8 mouse cellular contexts compared by ENCODE assay signal in genomic region chr4:134766904-134767425, GRCm38 (mm10). TPM values are rescaled to one million over a fixed set of nuclear protein-coding genes. Genes with fewer than 3 reads are reported as not detected.
DNase-seq lines count a peak whose midpoint lies in the region; ATAC-seq and TF ChIP-seq lines count a peak whose summit lies in the region.

No protein-coding gene starts in this region.

- ATAC-seq in forebrain, embryonic 13.5 days: no peak
- peak; percentile 27; the same call in 1 of the 2 replicates for ATAC-seq in liver, embryonic 14.5 days (ENCODE audit: insufficient read depth)

- TF ChIP-seq CTCF in liver, embryonic 14.5 days (IDR thresholded peaks at IDR 0.05; ENCODE audit: low read depth): peak; percentile 19; the same call in 1 of the 2 replicates

- H3K27ac ChIP-seq in forebrain, embryonic 13.5 days: no peak overlapping the region
- peak overlapping the region; percentile 2; the same call in 1 of the 2 replicates for H3K27ac ChIP-seq in liver, embryonic 14.5 days

- H3K4me2 ChIP-seq in forebrain, embryonic 13.5 days: peak overlapping the region; percentile 95
- H3K4me2 ChIP-seq in liver, embryonic 14.5 days (ENCODE audit: low read depth): peak overlapping the region; percentile 97

- H3K9ac ChIP-seq in forebrain, embryonic 13.5 days: peak overlapping the region; percentile 73
- H3K9ac ChIP-seq in liver, embryonic 14.5 days (replicated peaks): peak overlapping the region; percentile 82

- H3K4me1 ChIP-seq in forebrain, embryonic 13.5 days: peaks cover 17% of the 10 kb centered on the region
- peaks cover 49 to 51% of the 10 kb centered on the region in 2 experiments for H3K4me1 ChIP-seq in liver, embryonic 14.5 days (replicated peaks; ENCODE audit: control insufficient read depth in 2 of 2, insufficient read depth in 2 of 2, low read length in 1 of 2)

- peak; percentile 47 for DNase-seq in gastrocnemius, adult 18-20 months (ENCODE audit: low spot score)
- DNase-seq in gastrocnemius, postnatal 36 days: no peak
- DNase-seq in ZHBTc4 (ENCODE audit: low read depth, low spot score): peak; percentile 60
- DNase-seq in induced T-regulatory cell, adult 2 months (ENCODE audit: low read depth): peak; percentile 65
- DNase-seq in liver, embryonic 14.5 days (ENCODE audit: low read depth in 3 of 3, low spot score in 3 of 3): no peak
- DNase-seq in ovary, postnatal 10 days (ENCODE audit: low spot score): peak; percentile 39
- DNase-seq in right cerebral cortex, adult 2 months (ENCODE audit: low spot score in 2 of 2): no peak

- H3K27me3 ChIP-seq in forebrain, embryonic 13.5 days: peaks cover 42% of the 10 kb centered on the region
- no peaks in the 10 kb centered on the region for H3K27me3 ChIP-seq in liver, embryonic 14.5 days (ENCODE audit: control insufficient read depth, insufficient read depth, low read length)

- no peaks in the 10 kb centered on the region for H3K9me3 ChIP-seq in forebrain, embryonic 13.5 days (replicated peaks)
- H3K9me3 ChIP-seq in liver, embryonic 14.5 days (ENCODE audit: control insufficient read depth, low read length): no peaks in the 10 kb centered on the region

- H3K4me3 ChIP-seq in forebrain, embryonic 13.5 days: peak overlapping the region; percentile 56
- H3K4me3 ChIP-seq in liver, embryonic 14.5 days (ENCODE audit: insufficient read depth in 1 of 2, low read depth in 2 of 2, low read length in 2 of 2): peak overlapping the region; percentile 60 to 79

- intact Hi-C loops in gastrocnemius, postnatal 36 days (cut with DNase I): no loop called here

- under 1% methylated on average over 23 of the region's 23 CpGs for WGBS in forebrain, embryonic 13.5 days
- WGBS in liver, embryonic 14.5 days (ENCODE audit: insufficient replicate concordance): 2% methylated on average over 23 of the region's 23 CpGs

- no peaks in the 10 kb centered on the region for H3K36me3 ChIP-seq in forebrain, embryonic 13.5 days (ENCODE audit: poor library complexity, severe bottlenecking)
- H3K36me3 ChIP-seq in liver, embryonic 14.5 days (replicated peaks; ENCODE audit: control insufficient read depth, insufficient read depth, low read depth): no peaks in the 10 kb centered on the region

- no peak for TF ChIP-seq EP300 in liver, embryonic 14.5 days (IDR thresholded peaks at IDR 0.05; ENCODE audit: low read depth)

RNA-seq across cellular contexts. Expression of gene Ldlrap1, which starts 0.9 kb away (rescaled TPM):
- total RNA-seq in gastrocnemius, adult 18-20 months (2021): 1 to 10 TPM; 3.9 to 5.6 TPM
- total RNA-seq in gastrocnemius, postnatal 36 days (2021): 1 to 10 TPM; 4.0 to 6.1 TPM
- polyA plus RNA-seq in forebrain, embryonic 13.5 days (2015; fragmentation: Nextera tagmentation; extraction: Ambion mirVana): 2.6 and 2.7 TPM in 2 replicates
- 7.0 and 9.1 TPM in 2 replicates for polyA plus RNA-seq in liver, embryonic 14.5 days (2012; rRNA removed)
- polyA plus RNA-seq in liver, embryonic 14.5 days (2014; fragmentation: Nextera tagmentation; extraction: Ambion mirVana): 13.4 and 19.2 TPM in 2 replicates

Comparison
In these comparisons a context has a peak if more than half of its experiments do, and no peak if none do; other contexts are left out.
1. DNase-seq: peak in gastrocnemius, adult 18-20 months (single experiment), ZHBTc4 (single experiment), induced T-regulatory cell, adult 2 months (single experiment) and ovary, postnatal 10 days (single experiment); none in gastrocnemius, postnatal 36 days (0 of 2), liver, embryonic 14.5 days (0 of 3) and right cerebral cortex, adult 2 months (0 of 2).